Mouse (Mus musculus): ENCODE measurements at regions not wholly inside any gene's neighbourhood (a gene's known extent, or its start where the extent isn't known, plus 50 kb on each side); places are given as distances from the start of the nearest gene placed in this dataset.

DNA sequence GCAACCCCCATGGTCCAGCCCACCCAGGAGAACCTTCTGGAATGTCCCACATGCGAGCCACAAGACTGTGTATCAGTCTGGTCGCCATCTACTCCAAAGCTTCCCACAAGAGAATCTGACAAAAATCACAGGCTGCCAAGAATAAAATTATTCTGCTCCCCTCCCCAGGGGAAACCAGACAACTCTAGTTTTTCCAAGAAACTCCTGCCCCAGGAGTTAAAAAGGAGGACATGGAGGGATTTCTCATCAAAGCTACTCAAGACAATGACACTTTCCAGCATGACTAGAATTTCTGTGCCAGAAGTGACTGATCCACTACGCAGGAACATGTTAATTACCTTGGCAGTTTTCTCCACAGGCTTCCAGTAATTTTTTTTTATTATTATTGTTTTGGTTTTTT lies 98.4 kb downstream of the Psmg1 start:
- DNase-seq (ENCODE audit: low spot score in 2 of 2), result no peak

DNA sequence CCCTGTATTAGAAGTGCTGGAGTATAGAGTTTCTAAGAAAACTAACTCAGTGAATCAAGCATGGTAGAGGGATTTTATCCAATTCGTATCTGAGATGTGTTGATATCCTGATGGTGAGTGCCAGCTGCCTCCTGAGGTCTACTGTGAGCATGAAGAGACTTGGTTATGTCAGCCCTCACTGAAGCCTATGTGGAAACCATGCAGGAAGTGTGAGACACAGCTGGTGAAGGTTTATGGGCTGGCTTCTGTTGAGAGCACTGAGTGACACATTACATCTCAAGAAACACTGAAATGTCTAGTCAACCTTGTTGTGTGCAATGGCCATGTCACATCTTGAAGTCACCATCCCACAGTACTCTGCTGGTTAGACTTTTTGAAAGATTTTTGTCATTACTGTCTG lies 104.6 kb downstream of the Psmg1 start:
- DNase-seq (ENCODE audit: low spot score in 2 of 2), result no peak

DNA sequence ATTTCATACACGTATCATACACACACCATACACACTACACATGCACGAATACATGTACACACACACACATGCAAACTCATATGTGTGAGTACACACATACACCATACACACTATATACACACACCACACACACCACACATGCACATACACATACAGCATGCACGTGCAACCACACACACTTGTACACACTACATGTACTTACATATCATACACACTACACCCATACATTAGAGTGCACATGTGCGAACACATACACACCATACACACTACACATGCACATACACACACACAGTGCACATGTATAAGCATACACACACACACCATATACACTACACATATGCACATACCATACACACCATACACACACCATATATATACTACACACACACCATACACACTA lies 117.5 kb downstream of the Psmg1 start:
- no peak for DNase-seq (ENCODE audit: low spot score in 2 of 2)

DNA sequence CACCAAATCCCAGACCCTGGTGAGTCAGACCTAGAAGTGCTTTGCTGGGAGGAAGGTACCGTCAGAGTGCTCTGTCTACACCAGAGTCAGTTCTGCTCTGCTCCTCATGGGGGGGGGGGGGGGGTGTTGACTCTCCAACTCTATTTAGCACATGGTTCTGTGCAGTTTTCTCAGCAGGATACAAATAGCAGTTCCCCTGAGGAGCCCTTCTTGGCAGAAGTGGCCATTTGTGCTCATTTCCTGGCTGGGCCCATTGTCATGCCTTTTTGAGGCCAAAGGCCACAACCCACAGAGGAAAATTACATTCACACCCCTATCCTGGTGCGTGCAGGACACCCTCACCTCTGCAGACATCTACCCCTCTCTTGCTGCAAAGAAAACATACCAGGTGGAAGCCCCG lies 118.3 kb downstream of the Psmg1 start:
- peak in 1 of 2 experiments; percentile 13 for DNase-seq (ENCODE audit: low spot score in 2 of 2)

DNA sequence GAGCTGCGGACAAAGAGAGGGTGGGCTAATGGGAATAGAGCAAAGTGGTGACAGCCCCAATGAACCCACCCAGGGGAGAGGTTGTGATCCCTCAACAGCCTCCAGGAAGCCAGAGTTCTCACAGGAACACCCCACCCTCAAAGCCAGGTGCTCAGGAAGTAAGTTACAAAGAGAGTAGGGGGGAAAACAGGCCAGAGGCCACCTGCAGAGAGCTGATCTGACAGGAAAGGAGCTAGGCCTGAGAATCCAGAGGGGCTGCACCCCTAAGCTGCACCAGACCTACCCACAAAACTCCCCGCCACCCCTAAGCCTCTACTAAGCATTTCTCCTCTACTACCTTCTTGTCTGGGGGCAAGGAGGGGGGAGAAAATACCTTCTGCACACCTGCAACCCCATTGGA lies 120.5 kb downstream of the Psmg1 start:
- DNase-seq (ENCODE audit: low spot score in 2 of 2), result no peak

DNA sequence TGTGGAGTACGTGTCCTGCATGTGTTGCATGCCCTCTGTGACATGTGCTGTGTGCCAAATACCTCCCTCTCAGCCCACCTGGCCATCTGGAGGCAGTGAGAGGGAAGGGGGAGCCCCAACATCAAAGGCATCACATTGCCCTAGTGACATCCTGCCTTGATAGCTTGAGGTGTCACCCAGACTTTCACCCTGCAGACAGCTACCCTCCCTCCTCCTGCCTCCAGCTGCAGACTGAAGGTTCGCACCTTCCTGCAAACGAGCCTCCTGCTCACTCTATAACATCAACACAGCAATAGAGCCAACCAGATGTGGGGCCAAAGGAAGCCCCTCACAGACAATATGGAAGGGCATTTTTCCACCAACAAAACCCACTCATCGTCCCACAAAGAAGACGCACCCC lies 121.3 kb downstream of the Psmg1 start:
- no peak for DNase-seq (ENCODE audit: low spot score in 2 of 2)

DNA sequence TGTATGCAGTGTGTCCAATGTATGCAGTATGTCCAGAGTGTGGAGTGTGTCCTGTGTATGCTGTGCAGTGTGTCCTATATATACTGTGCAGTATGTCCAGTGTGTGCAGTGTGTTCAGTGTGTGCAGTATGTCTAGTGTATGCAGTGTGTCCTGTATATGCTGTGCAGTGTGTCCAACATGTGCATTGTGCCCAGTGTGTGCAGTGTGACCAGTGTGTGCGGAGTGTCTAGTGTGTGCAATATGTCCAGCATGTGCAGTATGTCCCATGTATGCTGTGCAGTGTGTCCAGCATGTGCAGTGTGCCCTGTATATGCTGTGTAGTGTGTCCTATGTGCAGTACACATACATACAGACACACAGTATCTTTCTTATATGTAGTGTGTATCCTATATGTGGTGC lies 121.9 kb downstream of the Psmg1 start:
- no peak for DNase-seq (ENCODE audit: low spot score in 2 of 2)

DNA sequence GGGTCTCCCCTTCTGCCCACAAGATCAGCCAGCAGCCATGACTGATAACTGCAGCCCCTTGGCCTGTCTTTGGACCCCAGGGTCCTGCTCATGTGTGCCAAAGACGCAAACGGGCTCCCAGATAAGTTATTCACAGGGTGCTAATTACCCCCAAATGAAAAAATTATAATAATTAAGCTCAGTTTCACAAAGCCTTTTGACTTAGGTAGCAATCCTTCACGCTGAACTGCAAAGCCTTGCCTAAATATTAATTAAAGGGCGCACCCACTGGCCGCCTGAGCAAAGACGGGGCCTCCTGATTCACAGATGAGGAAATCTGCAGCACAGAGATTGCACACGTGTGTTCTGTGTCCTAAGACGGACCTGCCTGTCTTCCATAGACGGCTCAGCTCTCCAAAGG lies 123.2 kb downstream of the Psmg1 start:
- no peak for DNase-seq (ENCODE audit: low spot score in 2 of 2)

DNA sequence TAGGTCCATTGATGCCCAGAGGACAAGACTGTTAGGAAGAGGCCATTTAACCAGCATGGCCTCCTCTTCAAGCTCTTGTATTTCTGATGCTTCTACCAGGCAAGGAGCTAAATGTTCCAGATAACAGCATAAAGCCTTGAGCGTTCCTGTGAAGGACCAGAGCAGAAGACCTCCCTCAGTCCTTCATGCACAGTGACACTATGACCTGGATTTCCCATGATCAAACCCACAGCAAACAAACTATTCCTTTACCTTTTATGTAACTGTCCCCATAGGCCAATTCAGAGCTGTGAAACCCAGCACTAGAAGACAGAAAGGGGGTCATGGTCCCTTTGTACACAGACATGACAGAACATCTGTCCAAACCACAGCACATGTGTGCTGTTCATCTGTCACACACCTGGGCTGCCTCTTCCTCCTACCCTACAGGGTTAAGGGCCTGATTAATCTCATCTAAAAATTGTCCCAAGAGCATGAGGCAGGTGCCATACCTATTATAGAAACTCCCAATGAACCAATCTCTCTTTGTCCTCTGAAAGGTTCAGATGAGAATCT lies 123.8 kb downstream of the Psmg1 start:
- DNase-seq (ENCODE audit: low spot score in 2 of 2), result no peak

DNA sequence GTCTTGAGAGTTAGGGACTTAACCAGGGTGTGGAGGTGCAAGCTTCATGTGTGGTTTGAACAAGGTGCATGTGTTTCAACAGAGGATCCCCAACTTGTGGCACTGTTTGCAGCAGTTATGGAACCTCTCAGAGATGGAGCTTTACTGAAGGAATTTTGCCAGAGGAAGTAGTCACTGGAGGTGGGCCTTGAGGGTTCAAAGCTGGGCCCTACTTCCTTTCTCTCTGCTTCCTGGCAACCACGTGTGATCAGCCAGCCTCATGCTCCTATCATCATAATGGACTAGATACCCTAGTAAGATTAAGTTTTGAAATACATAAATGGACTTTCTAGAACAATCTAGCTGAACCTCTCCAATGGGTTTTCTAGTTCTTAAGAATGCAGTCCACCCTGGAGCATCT lies 125.2 kb downstream of the Psmg1 start:
- DNase-seq (ENCODE audit: low spot score in 2 of 2), result no peak

DNA sequence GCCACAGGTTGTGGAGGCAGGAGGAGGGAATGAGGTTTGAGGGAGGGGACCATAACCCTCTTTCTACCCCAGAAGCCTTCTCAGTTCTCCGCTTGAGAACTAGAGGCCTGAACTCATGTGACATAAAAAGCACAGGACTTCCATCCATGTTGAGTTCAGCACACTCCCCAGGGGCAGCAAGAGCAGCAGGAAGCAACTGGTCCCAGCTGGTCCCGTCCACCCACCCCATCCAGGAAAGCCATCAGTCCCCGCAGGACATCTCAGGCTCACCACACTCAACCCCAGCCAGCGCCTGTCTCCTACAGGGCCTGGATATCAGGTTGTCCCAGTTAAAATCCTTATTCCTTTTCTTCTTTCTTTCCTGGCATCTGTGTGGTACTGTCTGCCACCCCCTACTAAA lies 126.1 kb downstream of the Psmg1 start:
- DNase-seq (ENCODE audit: low spot score in 2 of 2), result no peak

DNA sequence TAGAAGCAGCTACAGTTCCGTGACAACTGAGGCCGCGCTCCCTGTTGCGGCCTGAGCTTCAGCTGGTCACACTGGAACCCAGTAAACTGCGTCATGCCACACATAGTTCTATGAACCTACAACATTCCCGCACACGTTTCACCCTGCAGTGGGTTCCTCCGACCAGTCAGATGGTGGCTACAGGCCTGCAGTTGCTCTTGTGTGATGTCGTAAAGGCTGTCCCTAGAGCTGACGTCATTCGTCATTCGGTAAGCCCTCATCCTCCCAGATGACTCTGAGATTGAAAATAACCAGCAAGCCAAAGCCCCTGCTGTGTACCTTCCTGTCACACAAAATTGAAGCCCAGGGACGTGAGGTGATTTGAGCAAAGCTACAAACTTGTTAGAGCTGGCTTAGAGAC lies 126.7 kb downstream of the Psmg1 start:
- DNase-seq (ENCODE audit: low spot score in 2 of 2), result no peak

DNA sequence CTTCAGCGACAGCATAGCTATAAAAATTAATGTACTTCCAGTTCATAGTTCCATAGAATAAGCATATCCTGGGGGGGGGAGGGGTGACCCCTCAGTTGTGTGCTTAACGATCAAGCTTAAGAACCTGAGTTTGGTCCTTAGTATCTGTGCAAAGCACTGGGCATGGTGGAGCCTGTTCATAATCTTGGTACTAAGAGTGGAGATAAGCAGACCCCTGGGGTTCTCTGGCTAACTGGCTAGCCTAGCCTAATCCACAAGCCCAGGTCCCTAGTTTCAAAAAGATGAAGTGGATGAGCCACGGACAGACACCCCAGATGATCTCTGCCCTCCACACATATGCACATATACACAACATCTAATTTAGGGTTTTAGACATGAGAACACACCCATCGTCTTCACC lies 127.2 kb downstream of the Psmg1 start:
- DNase-seq (ENCODE audit: low spot score in 2 of 2), result no peak

DNA sequence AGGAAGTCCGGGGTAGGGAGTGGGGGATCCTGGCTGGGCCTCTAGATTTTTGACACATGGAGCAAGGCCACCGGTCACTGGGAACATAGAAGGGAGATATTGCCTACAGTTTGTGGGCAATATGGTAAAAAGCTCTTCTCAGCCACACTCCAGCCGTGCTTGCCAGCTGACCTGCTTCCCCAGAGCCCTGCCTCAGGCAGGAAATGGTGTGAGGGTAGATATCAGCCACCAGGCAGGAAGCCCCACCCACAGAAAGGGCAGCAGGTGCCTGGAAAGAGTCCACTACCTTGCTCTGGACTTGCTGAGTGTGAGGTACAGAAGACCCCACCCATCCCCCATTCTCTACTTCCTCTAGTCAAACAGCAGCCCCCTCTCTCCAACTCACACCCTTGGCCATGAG lies 128.1 kb downstream of the Psmg1 start:
- DNase-seq (ENCODE audit: low spot score in 2 of 2), result no peak

DNA sequence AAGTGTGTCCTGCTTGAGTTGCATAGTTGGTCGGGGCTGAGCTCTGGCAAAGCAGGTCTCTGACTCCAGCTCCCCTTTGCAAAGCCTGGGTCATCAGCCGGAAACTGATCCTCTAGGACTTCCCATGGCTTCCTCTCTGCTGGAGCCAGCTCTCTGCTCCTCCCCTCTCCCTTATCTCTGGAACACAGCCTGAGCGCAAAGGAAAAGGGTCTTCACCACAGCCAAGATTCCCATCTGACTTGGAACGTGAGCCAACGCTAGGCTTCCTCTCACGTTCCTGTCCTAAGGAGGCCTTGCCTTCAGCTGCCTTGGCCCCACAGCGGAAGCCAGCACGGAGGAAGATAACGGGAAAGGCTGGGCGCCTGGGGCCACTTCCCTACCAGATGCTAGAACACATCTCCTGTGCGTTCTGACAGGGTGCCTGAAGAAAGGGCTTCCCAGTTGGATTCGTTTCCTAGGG lies 129.5 kb downstream of the Psmg1 start:
- DNase-seq (ENCODE audit: low spot score in 2 of 2), result peak in 1 of 2 experiments; percentile 23

DNA sequence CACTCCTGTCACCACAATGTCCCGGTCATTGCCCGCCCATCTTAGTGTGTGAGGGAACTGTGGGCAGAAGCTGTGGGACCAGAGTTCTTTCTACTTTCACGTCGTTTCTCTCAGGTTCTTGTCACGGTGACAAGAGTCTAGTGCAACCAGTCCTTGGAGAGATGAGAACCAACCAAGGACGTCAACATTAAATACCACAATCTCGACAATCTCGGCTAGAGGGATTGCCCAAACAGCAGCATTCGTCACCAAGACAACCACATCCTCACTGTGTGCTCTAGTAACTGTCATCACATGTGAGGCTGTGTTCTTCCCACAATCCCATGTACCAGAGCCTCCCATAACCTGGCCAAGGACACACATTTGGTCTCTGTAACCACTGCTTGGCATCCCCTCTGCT lies 129.9 kb downstream of the Psmg1 start:
- DNase-seq (ENCODE audit: low spot score in 2 of 2), result no peak

DNA sequence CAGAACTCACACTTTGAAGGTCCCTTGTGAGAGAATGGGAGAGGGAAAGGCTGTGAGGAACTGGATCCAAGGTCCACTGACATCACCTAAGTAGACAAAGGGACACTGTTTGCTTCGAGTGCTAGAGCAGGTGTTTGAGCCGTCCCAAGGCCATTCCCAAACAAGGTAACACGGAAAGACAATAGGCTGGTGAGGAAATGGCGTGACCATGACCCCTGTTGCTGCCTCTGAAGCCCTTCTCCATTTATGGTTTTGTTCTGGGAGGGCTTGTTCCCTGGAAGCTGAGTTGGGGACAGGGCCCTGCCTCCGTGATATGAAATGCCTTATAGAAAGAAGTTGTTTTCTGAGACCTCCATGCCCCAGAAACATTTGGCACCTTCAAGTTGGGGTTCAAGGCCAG lies 130.6 kb downstream of the Psmg1 start:
- DNase-seq (ENCODE audit: low spot score in 2 of 2), result no peak

DNA sequence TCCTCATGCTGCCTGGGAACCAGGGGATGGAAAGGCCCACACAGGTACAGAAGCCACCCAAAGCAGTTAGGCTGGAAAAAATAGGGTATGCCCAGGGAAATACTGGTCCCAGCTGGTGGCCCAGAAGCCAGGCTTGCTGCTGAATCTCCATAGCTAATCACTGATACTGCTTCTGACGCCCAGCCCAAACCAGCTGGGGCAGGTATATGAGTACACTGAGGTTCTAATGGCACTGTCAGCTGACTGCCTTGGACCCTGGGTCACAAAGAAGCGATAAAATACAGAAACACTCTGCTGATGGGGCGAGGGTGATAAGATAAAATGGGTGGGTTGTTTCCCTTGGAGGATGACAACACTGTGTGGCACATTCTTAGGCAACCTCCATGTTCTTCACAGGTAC lies 133.4 kb downstream of the Psmg1 start:
- DNase-seq (ENCODE audit: low spot score in 2 of 2), result no peak

DNA sequence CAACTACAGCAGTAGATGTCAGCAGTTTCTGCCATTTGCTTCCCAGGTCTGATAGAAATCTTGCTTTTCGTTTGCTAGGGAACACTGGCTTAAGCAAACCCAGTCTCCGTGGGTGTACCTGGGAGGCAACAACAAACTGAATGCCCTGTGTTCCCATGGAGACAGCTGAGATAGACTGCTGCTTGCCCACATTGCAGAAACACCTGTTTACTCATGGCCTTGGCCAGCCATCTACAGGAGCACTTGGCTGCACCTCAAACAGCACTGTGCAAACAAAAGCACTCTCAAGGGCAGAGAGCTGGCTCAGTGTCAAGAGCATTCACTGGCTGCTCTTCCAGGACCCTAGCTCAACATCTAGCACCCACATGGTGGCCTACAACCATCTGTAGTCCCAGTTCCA lies 135.5 kb downstream of the Psmg1 start:
- no peak for DNase-seq (ENCODE audit: low spot score in 2 of 2)

DNA sequence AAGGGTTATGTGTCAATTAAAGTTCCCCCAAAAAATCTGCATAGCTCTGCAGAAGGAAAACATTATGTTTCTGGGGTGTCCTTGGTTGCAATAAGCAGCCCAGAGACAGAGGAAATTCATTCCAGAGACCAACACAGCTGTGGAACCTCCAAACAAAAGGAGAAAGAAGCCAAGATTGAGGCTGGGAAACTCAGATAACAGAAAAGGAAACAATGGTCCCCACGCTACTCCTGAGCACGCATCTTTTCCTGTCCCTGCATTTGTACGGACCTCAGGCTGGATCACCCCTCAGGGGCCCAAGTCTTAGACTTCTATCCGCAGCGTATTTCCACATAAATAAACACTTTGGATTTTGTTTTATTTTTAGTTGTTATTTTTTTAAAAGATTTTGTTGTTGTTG lies 138.9 kb downstream of the Psmg1 start:
- DNase-seq (ENCODE audit: low spot score in 2 of 2), result no peak

DNA sequence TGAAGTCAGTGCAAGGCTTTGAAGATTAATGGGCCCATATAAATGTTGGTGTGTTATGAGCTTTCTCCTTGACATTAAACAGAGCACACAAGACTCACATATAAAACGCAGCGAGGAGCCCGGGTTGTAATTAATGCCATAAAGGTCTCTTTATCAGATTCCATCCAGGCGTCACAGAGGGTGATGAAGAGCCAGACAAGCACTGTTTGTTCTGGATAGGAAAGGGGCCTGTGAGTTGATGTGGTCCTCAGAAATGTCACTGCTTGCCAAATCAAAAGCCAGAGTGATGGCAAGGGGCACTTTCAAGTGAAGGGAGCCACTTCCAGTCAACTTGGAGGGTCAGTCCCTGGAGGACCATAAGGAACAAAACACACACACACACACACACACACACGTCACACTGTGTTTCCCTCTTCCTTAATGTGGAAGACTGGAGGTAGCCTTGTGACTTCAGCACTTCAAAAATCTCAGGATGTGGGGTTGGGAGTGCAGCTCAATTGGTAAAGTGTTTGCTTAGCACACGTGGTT lies 142.1 kb downstream of the Psmg1 start:
- no peak for DNase-seq (ENCODE audit: low spot score in 2 of 2)

DNA sequence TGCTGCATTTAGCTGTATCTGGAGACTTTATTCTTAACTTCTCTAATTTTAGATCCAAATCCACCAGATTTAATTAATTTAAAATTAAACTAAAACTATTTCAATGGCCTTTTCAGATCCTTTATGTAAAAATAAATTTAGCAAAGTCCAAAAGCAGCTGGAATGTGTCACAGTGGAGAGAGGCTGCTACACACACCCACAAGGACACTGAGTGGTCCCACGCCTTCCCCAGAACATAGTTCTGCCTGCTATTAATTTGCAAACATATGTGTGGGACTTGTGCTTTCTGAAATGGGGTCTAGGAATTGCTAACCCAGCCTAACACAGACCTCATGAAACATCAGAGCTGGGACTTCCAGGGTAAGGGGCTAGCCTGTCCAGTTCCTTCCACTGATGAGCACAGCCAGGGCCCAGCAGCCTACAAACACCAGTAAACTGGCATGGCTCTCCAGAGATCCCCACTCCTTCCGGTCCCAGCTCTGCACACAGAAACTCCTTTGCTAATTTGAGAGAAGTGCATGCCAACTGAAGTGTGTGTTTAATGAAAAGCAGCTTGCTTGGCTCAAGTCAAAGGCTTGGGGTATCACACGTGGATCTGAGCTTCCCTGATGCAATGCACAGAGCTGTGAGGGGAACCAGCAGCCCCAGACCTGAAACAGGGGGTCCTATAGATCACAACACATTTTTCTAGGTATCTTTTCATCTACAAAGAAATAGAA lies 142.8 kb downstream of the Psmg1 start:
- DNase-seq (ENCODE audit: low spot score in 2 of 2), result no peak

DNA sequence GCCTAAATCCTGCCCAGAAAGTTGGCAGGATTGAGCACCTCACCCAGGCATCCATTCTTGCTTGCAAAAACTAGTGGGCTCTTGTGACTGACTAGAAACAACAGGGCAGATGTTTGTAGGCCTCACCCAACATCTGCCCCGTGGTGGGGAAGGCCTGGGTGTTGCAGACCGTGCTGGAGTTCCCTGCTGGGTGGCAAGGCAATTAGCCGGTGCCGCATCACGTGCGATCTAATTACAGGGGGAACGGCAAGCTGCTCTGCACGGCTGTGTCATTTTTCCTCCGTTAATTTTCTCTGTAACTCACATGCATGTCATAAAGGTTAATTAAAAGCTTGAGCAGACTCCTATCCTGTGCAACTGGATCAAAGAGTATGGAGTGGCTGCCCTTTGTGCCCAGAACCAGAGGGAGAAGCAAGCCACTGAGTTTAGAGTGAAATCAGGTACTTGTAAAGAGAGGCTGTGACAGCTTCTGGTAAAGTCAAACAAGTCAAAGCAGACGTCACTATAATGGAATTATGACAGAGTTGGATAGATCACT lies 143.5 kb downstream of the Ets2 start:
- no peak for DNase-seq (ENCODE audit: low spot score in 2 of 2)
